Mouse (Mus musculus): ENCODE measurements around the gene Kansl1. TPM values are rescaled to one million over a fixed set of nuclear protein-coding genes. Genes with fewer than 3 reads are reported as not detected.
A peak's percentile ranks its signal among the peaks of the same experiment; 100 is the strongest.

Kansl1 gene
- total RNA-seq, 2 experiments from 2014 or later, result 27.5 to 51.7 TPM

GRCm38 (mm10) chr11:104379635-104380034 is 89.0 kb downstream of the Kansl1 start:
- peak; percentile 68 for ATAC-seq (ENCODE audit: poor library complexity, severe bottlenecking)

GRCm38 (mm10) chr11:104376291-104376690 is 92.4 kb downstream of the Kansl1 start:
- no peak for ATAC-seq (ENCODE audit: poor library complexity, severe bottlenecking)

GRCm38 (mm10) chr11:104367486-104368190 is 101.0 kb downstream of the Kansl1 start:
- ATAC-seq (ENCODE audit: poor library complexity, severe bottlenecking), result peak; percentile 89

GRCm38 (mm10) chr11:104363823-104364600 is 104.6 kb downstream of the Kansl1 start:
- ATAC-seq (ENCODE audit: poor library complexity, severe bottlenecking), result no peak

- no peak for ATAC-seq (ENCODE audit: poor library complexity, severe bottlenecking)
Observed at GRCm38 (mm10) chr11:104362704-104363103, 106.0 kb downstream of the Kansl1 start.

- ATAC-seq (ENCODE audit: poor library complexity, severe bottlenecking), result peak; percentile 97
Observed at GRCm38 (mm10) chr11:104361790-104362189, 106.9 kb downstream of the Kansl1 start.

- no peak for ATAC-seq (ENCODE audit: poor library complexity, severe bottlenecking)
Observed at GRCm38 (mm10) chr11:104346931-104347330, 121.7 kb downstream of the Kansl1 start.

- no peak for ATAC-seq (ENCODE audit: poor library complexity, severe bottlenecking)
Observed at GRCm38 (mm10) chr11:104334946-104335345, 133.7 kb downstream of the Kansl1 start.

- no peak for ATAC-seq (ENCODE audit: poor library complexity, severe bottlenecking)
Observed at GRCm38 (mm10) chr11:104334115-104334514, 134.5 kb downstream of the Kansl1 start.

GRCm38 (mm10) chr11:104332105-104332504 is 136.6 kb downstream of the Kansl1 start:
- ATAC-seq (ENCODE audit: poor library complexity, severe bottlenecking), result no peak

GRCm38 (mm10) chr11:104331208-104331607 is 137.5 kb downstream of the Kansl1 start:
- ATAC-seq (ENCODE audit: poor library complexity, severe bottlenecking), result no peak

GRCm38 (mm10) chr11:104330151-104330550 is 138.5 kb downstream of the Kansl1 start:
- no peak for ATAC-seq (ENCODE audit: poor library complexity, severe bottlenecking)

- ATAC-seq (ENCODE audit: poor library complexity, severe bottlenecking), result no peak
Observed at GRCm38 (mm10) chr11:104329185-104329926, 139.3 kb downstream of the Kansl1 start.

- no peak for ATAC-seq (ENCODE audit: poor library complexity, severe bottlenecking)
Observed at GRCm38 (mm10) chr11:104327946-104328345, 140.7 kb downstream of the Kansl1 start.

- ATAC-seq (ENCODE audit: poor library complexity, severe bottlenecking), result no peak
Observed at GRCm38 (mm10) chr11:104327462-104327861, 141.2 kb downstream of the Kansl1 start.

- no peak for ATAC-seq (ENCODE audit: poor library complexity, severe bottlenecking)
Observed at GRCm38 (mm10) chr11:104322142-104322541, 146.5 kb downstream of the Kansl1 start.

GRCm38 (mm10) chr11:104320511-104320910 is 148.2 kb downstream of the Kansl1 start:
- ATAC-seq (ENCODE audit: poor library complexity, severe bottlenecking), result no peak

GRCm38 (mm10) chr11:104318940-104319781 is 149.5 kb downstream of the Kansl1 start:
- ATAC-seq (ENCODE audit: poor library complexity, severe bottlenecking), result peak; percentile 45

GRCm38 (mm10) chr11:104317631-104318030 is 151.0 kb downstream of the Kansl1 start:
- no peak for ATAC-seq (ENCODE audit: poor library complexity, severe bottlenecking)

GRCm38 (mm10) chr11:104316685-104317400 is 151.8 kb downstream of the Kansl1 start:
- peak; percentile 29 for ATAC-seq (ENCODE audit: poor library complexity, severe bottlenecking)
